Mouse (Mus musculus) midbrain, embryonic 16.5 days (tissue): Measurements from ENCODE around the gene Syngr3. TPM values are rescaled to one million over a fixed set of nuclear protein-coding genes. Genes with fewer than 3 reads are reported as not detected.

Experiments used
- ATAC-seq: fragments of 200-750 bp; cut with Nextera tagmentation; 2 replicates; pipeline ENCODE4 v1.8.0; 2017; ENCODE audit warnings: moderate TSS enrichment
- H3K27ac ChIP-seq: fragments of 300-500 bp; sonication (generic); 2 replicates; pipeline ENCODE4 v1.5.1; 2014; ENCODE audit warnings: mild to moderate bottlenecking, low read length, mixed read lengths
- H3K27me3 ChIP-seq: fragments of 300-500 bp; sonication (generic); 2 replicates; pipeline ENCODE4 v1.6.1; 2014; ENCODE audit warnings: low read depth, low read length, mixed read lengths; ENCODE audit not compliant: control insufficient read depth, insufficient read depth
- H3K36me3 ChIP-seq: fragments of 300-500 bp; sonication (generic); 2 replicates; pipeline ENCODE4 v1.6.1; 2014; ENCODE audit warnings: mild to moderate bottlenecking, low read length, moderate library complexity, mixed read lengths; ENCODE audit not compliant: control insufficient read depth, insufficient read depth
- H3K4me1 ChIP-seq: fragments of 300-500 bp; sonication (generic); 2 replicates; pipeline ENCODE4 v1.6.1; 2014; ENCODE audit warnings: mild to moderate bottlenecking, low read length, mixed read lengths; ENCODE audit not compliant: control insufficient read depth, insufficient read depth
- H3K4me2 ChIP-seq: fragments of 300-500 bp; sonication (generic); 2 replicates; pipeline ENCODE4 v1.6.1; 2014; ENCODE audit warnings: mild to moderate bottlenecking, low read length, mixed read lengths
- H3K4me3 ChIP-seq: fragments of 300-500 bp; sonication (generic); 2 replicates; pipeline ENCODE4 v1.5.1; 2014; ENCODE audit warnings: low read depth, mild to moderate bottlenecking, low read length, moderate library complexity, mixed read lengths
- H3K9ac ChIP-seq: fragments of 300-500 bp; sonication (generic); 2 replicates; pipeline ENCODE4 v1.6.1; 2014; ENCODE audit warnings: low read depth, low read length, mixed read lengths
- H3K9me3 ChIP-seq: fragments of 300-500 bp; sonication (generic); replicated peaks from 2 replicates; pipeline ENCODE4 v1.6.1; 2014; ENCODE audit warnings: mild to moderate bottlenecking, low read length, mixed read lengths; ENCODE audit not compliant: control insufficient read depth, poor library complexity, severe bottlenecking
- WGBS: fragments of 180-500 bp; shearing (Covaris S2); extraction: QIAGEN DNeasy Blood & Tissue Kit; methylation state at CpG from one replicate; pipeline ENCODE4 v1.1.7; 2014; 5-methylcytosine and 5-hydroxymethylcytosine counted together
- polyA plus RNA-seq: library from polyadenylated mRNA; unstranded; fragments of >200 nt; fragmentation: Nextera tagmentation; extraction: Ambion mirVana; gene quantifications from 2 replicates; pipeline ENCODE4 v1.2.1, GENCODE M21; 2015

Gene Syngr3
- polyA plus RNA-seq, 1 experiment from 2014 or later: 303 TPM

- 78% methylated on average over 12 of the region's 12 CpGs for WGBS
- Histone ChIP-seq H3K36me3 (no peaks in the 10 kb centered on the region), H3K9me3 (no peaks in the 10 kb centered on the region), H3K27ac (no peak overlapping the region), H3K4me2 (no peak overlapping the region), H3K4me3 (no peak overlapping the region), H3K9ac (0 out of 2 replicates have a peak overlapping the region, but pooled peaks have one; percentile 7), H3K4me1 (peaks cover 9% of the 10 kb centered on the region; the same call in 1 of the 2 replicates), H3K27me3 (no peaks in the 10 kb centered on the region; the same call in 1 of the 2 replicates)
- no peak for ATAC-seq
These were observed 42.6 kb upstream of the Syngr3 start for GRCm38 (mm10) chr17:24732233-24732935.

DNA sequence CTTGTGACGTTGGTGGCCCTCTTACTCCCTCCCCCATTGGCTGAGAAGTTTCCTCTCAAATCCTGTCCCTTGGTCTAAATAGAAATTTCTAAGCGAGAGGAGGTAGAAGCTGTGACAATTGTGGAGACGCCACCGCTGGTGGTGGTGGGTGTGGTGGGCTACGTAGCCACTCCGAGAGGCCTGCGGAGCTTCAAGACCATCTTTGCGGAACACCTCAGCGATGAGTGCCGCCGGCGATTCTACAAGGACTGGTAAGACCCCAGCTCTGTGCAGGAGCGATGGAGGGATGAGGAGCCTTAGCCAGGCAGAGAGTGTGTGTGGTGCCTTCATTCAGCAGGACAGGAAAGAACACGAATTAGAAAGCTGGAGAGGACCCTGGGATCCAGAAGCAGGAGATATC, 41.0 kb upstream of the Syngr3 start:
- Histone ChIP-seq H3K9ac (no peak overlapping the region), H3K4me2 (no peak overlapping the region), H3K4me1 (no peaks in the 10 kb centered on the region), H3K27ac (no peak overlapping the region), H3K4me3 (no peak overlapping the region), H3K27me3 (no peaks in the 10 kb centered on the region; the same call in 1 of the 2 replicates), H3K36me3 (no peaks in the 10 kb centered on the region), H3K9me3 (no peaks in the 10 kb centered on the region)
- ATAC-seq: no peak
- 81% methylated on average over 14 of the region's 14 CpGs for WGBS

GRCm38 (mm10) chr17:24729067-24729466, 39.3 kb upstream of the Syngr3 start:
- Histone ChIP-seq H3K36me3 (no peaks in the 10 kb centered on the region), H3K4me2 (no peak overlapping the region), H3K9ac (no peak overlapping the region), H3K27ac (no peak overlapping the region), H3K4me1 (no peaks in the 10 kb centered on the region), H3K27me3 (no peaks in the 10 kb centered on the region; the same call in 1 of the 2 replicates), H3K4me3 (no peak overlapping the region), H3K9me3 (no peaks in the 10 kb centered on the region)
- 80% methylated on average over 6 of the region's 6 CpGs for WGBS
- ATAC-seq: no peak

- Histone ChIP-seq H3K4me3 (no peak overlapping the region), H3K36me3 (no peaks in the 10 kb centered on the region), H3K4me2 (no peak overlapping the region), H3K9me3 (no peaks in the 10 kb centered on the region), H3K27ac (no peak overlapping the region), H3K4me1 (peaks cover 5% of the 10 kb centered on the region), H3K9ac (no peak overlapping the region), H3K27me3 (no peaks in the 10 kb centered on the region; the same call in 1 of the 2 replicates)
- ATAC-seq: no peak
- WGBS: 78% methylated on average over 17 of the region's 17 CpGs
These were observed 38.4 kb upstream of the Syngr3 start for GRCm38 (mm10) chr17:24728184-24728583.

DNA sequence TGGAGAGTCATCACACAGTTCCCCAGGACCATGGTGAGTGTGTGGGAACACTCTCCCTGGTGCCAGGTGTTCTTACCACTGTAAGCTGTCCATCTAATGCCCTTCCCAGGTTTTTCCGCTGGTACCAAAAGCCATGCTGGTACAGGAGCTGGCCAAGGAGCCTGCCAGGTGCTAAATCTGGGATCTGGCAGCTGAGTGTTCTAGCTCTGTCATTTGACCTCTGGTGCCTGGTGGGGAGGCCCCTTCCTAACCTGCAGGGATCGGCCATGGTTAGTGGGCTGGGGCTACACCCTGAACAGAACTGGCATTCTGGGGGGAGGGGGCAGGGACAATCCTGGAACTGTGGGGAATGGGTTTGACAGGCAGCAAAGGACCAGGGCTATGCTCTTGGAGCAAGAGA, 37.9 kb upstream of the Syngr3 start, which contains the start of gene Rpl3l:
Gene Rpl3l (plus strand): TSS at position 203 of the 400 bp plus-strand sequence.
- ATAC-seq: no peak
- Histone ChIP-seq H3K9ac (no peak within 1 kb of the TSS), H3K36me3 (no peaks in the 10 kb centered on the region), H3K27ac (no peak within 1 kb of the TSS), H3K4me3 (no peak within 1 kb of the TSS), H3K4me1 (peaks cover 11% of the 10 kb centered on the region), H3K27me3 (no peaks in the 10 kb centered on the region; the same call in 1 of the 2 replicates), H3K9me3 (no peaks in the 10 kb centered on the region), H3K4me2 (no peak within 1 kb of the TSS)
- 85% methylated on average over 2 of the region's 2 CpGs for WGBS

GRCm38 (mm10) chr17:24725637-24726390, 36.1 kb upstream of the Syngr3 start:
- H3K36me3 ChIP-seq: peaks cover 8% of the 10 kb centered on the region
- H3K4me1 ChIP-seq: peaks cover 19% of the 10 kb centered on the region
- no peak overlapping the region for H3K4me3 ChIP-seq
- H3K9ac ChIP-seq: no peak overlapping the region
- no peak overlapping the region for H3K27ac ChIP-seq
- H3K9me3 ChIP-seq: no peaks in the 10 kb centered on the region
- no peak for ATAC-seq
- 76% methylated on average over 3 of the region's 3 CpGs for WGBS
- H3K4me2 ChIP-seq: no peak overlapping the region
- no peaks in the 10 kb centered on the region; the same call in 1 of the 2 replicates for H3K27me3 ChIP-seq

DNA sequence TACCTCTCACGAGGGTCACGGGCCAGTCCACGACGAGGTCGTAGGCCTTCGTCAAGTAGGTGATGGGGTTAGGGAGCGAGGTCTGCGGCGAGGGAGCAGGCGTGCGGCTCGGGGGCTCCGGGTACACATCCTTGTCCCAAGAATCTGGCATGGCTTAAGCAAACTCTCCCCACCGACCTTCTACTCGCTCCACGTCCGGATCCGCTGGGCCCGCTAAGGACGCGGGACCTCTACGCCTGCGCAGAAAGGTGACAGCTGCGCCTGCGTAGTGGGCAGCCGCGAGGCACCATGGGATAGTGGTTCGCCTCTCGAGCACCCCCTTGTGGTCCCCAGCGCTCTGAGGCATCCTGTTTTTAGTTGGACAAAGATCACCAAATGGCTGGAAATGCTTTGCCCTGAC, 34.4 kb upstream of the Syngr3 start, which contains the start of gene Ndufb10:
Gene Ndufb10 (minus strand): TSS at position 295 of the 400 bp plus-strand sequence.
- Histone ChIP-seq H3K27me3 (no peaks in the 10 kb centered on the region; the same call in 1 of the 2 replicates), H3K4me2 (peak within 1 kb of the TSS; percentile 95), H3K4me3 (peak within 1 kb of the TSS; percentile 84), H3K36me3 (peaks cover 8% of the 10 kb centered on the region), H3K9ac (peak within 1 kb of the TSS; percentile 94), H3K4me1 (peaks cover 21% of the 10 kb centered on the region), H3K27ac (peak within 1 kb of the TSS; percentile 85), H3K9me3 (no peaks in the 10 kb centered on the region)
- ATAC-seq: peak; percentile 76
- WGBS: under 1% methylated on average over 30 of the region's 30 CpGs

DNA sequence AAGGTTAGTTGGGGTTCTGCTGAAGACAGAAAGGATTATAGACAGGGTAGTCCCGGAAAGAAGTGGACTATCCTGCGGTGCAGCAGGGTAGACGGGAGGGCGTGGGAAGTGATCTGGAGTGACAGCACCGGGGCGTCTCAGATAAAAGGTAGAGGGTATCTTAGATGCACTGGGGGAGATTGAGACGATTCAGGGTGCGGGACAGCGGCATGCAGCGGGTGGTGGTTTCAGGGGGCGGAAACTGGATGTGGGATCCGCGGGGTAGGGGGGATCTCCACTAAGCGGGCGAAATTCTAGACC, 34.1 kb upstream of the Syngr3 start:
- Histone ChIP-seq H3K4me1 (peaks cover 23% of the 10 kb centered on the region), H3K9me3 (no peaks in the 10 kb centered on the region), H3K27ac (peak overlapping the region; percentile 85), H3K27me3 (no peaks in the 10 kb centered on the region; the same call in 1 of the 2 replicates), H3K4me3 (peak overlapping the region; percentile 84), H3K36me3 (peaks cover 8% of the 10 kb centered on the region), H3K4me2 (peak overlapping the region; percentile 95), H3K9ac (peak overlapping the region; percentile 94)
- WGBS: 3% methylated on average over 15 of the region's 15 CpGs
- ATAC-seq: 0 out of 2 replicates have a peak, but pooled peaks have one; percentile 4
